Comparison of ENCODE assay signal across 19 mouse cellular contexts in genomic region chr8:123398308-123398707, GRCm38 (mm10). TPM values are rescaled to one million over a fixed set of nuclear protein-coding genes. Genes with fewer than 3 reads are reported as not detected.
"Had no signal": no experiment of that assay in that cellular context is flagged by ENCODE, and none has a peak within 500 bp of the region (broad histone marks: within the 10 kb centered on the region; RNA-seq: fewer than 3 reads in every experiment).

No protein-coding gene starts in this region.

- ATAC-seq: intestine, embryonic 16.5 days had no signal

- H3K4me3 ChIP-seq: limb, embryonic 12.5 days; lung, embryonic 15.5 days; myocyte; neural tube, embryonic 15.5 days had no signal

- H3K4me2 ChIP-seq: limb, embryonic 12.5 days; lung, embryonic 15.5 days; neural tube, embryonic 15.5 days had no signal

- H3K9me3 ChIP-seq: limb, embryonic 12.5 days; lung, embryonic 15.5 days; neural tube, embryonic 15.5 days had no signal

- H3K27ac ChIP-seq: limb, embryonic 12.5 days; lung, embryonic 15.5 days; neural tube, embryonic 15.5 days; stomach, postnatal 0 days had no signal

- H3K4me1 ChIP-seq: limb, embryonic 12.5 days; lung, embryonic 15.5 days; neural tube, embryonic 15.5 days had no signal

- H3K27me3 ChIP-seq: limb, embryonic 12.5 days; lung, embryonic 15.5 days; neural tube, embryonic 15.5 days had no signal

- DNase-seq: kidney, adult 8-10 months; kidney, postnatal 25 days; layer of hippocampus, adult 9-11 months; layer of hippocampus, postnatal 36 days; lung, postnatal 36 days; midbrain, embryonic 14.5 days; right cerebral cortex, adult 18-20 months; thymus, postnatal 14 days had no signal

- H3K9ac ChIP-seq: limb, embryonic 12.5 days; lung, embryonic 15.5 days; neural tube, embryonic 15.5 days had no signal

RNA-seq across cellular contexts. Expression of gene Mc1r, which starts 8.6 kb away (rescaled TPM):
- total RNA-seq: layer of hippocampus, postnatal 36 days; liver, adult 2 months had no signal
- polyA plus RNA-seq: intestine, embryonic 16.5 days; kidney, embryonic 16.5 days; limb, embryonic 12.5 days; liver, adult 2 months; liver, embryonic 16.5 days; lung, embryonic 15.5 days; neural tube, embryonic 11.5 days; stomach, postnatal 0 days; urinary bladder, adult 2 months had no signal

RNA-seq across cellular contexts. Expression of gene Tubb3, which starts 12.9 kb away (rescaled TPM):
- total RNA-seq: liver, adult 2 months had no signal
- polyA plus RNA-seq: liver, adult 2 months had no signal
